Mouse (Mus musculus) lung, adult 2 months (tissue): Measurements from ENCODE around the gene Tbxas1. TPM values are rescaled to one million over a fixed set of nuclear protein-coding genes. Genes with fewer than 3 reads are reported as not detected.

ENCODE experiments used
- DNase-seq: peaks from one replicate; pipeline ENCODE4 v3.0.0; 2022
- H3K4me1 ChIP-seq: fragments of 200-500 bp; 2 replicates; pipeline ENCODE4 v1.6.1; 2011; ENCODE audit warnings: low read length; ENCODE audit not compliant: control insufficient read depth, insufficient read depth
- H3K4me3 ChIP-seq: fragments of 200-500 bp; replicated peaks from 2 replicates; pipeline ENCODE3; 2011; ENCODE audit warnings: low read depth, mild to moderate bottlenecking, control low read depth, low read length; ENCODE audit errors: extremely low read depth
- CTCF ChIP-seq: fragments of 200-500 bp; IDR thresholded peaks from 2 replicates; pipeline ENCODE4 v1.5.1; 2011; ENCODE audit warnings: mild to moderate bottlenecking, low read length, control low read depth; ENCODE audit not compliant: insufficient read depth
- POLR2A ChIP-seq: fragments of 200-500 bp; IDR thresholded peaks from 2 replicates; pipeline ENCODE4 v1.6.1; 2011; ENCODE audit warnings: low read depth, mild to moderate bottlenecking, control low read depth, low read length, borderline replicate concordance; ENCODE audit errors: extremely low read depth
- WGBS: fragments of 180-500 bp; shearing (Covaris S2); methylation state at CpG from one replicate; pipeline ENCODE4 v1.1.7; 2018; 5-methylcytosine and 5-hydroxymethylcytosine counted together
- polyA plus RNA-seq: library from polyadenylated mRNA; depleted of rRNA; stranded (reverse); fragments of >200 nt; gene quantifications from 2 replicates; pipeline ENCODE4 v1.2.3, GENCODE M21; 2012

Tbxas1 gene
- polyA plus RNA-seq, 1 experiment, result 9.1 TPM

DNA sequence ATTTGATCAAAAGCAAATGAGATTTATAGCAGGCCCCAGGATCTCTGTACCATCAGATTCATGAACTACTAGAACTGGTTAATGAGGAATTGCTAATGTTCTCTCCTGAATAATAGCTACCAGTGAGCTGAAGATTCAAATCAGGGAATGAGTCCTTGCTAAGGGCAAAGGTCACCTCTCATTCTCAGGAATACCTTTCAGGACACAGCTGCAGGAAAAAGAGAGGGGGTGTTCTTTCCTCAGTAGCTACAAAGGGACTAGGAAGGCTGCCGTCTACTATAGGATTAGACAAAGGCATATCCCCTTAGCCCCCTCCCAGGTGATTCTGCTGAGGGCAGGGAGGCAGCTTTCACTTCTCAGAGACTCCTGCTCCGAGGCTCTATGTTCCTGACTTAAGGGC, 5.1 kb upstream of the Tbxas1 start:
- no peak for DNase-seq
- TF ChIP-seq CTCF (no peak), POLR2A (no peak)
- H3K4me3 ChIP-seq, result no peak overlapping the region
- 56% methylated on average over 2 of the region's 2 CpGs for WGBS
- H3K4me1 ChIP-seq, result peaks cover 8% of the 10 kb centered on the region

DNA sequence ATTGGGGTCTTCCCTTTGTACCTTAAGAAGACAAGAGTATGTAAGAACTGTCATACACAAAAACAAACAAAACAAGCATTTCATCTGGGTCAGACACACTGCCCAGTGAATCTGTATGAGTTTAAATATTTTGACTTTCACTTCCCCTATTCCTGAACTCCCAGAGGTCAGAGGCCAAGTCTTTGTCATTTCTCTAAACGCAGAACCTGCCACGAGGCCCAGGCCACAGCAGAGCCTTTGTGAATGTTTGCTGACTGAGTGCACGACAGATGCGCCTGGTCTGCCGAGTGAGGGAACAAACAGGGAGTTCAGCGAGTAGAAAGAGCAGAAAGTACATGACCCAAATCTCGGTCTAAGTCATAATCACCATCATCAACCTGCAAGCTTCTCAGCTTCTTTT, 4.2 kb upstream of the Tbxas1 start:
- no peak for DNase-seq
- no peak overlapping the region for H3K4me3 ChIP-seq
- 27% methylated on average over 7 of the region's 7 CpGs for WGBS
- H3K4me1 ChIP-seq, result peaks cover 8% of the 10 kb centered on the region
- TF ChIP-seq CTCF (no peak), POLR2A (no peak)

DNA sequence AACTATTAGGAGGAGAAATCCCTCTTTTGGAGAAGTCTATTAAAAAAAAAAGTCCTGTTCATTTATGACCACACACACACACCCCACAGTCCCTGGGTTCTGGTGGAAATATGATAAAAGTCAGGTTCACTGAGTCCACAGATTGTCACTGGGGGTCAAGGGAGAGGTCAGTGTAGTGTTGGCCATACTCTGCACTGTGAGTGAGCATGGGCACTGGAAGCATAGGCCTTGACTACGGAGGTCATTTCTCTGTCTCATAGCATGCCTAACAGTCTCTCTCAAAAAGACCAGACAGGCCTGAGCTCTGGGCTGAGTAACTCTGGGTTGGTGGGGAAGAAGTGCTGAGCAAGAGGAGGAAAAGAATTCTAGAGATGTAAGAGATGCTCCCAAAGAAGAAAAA, 1.9 kb upstream of the Tbxas1 start:
- Histone ChIP-seq H3K4me3 (no peak overlapping the region), H3K4me1 (peaks cover 8% of the 10 kb centered on the region)
- TF ChIP-seq CTCF, result no peak
- TF ChIP-seq POLR2A, result no peak
- no peak for DNase-seq
- 46% methylated on average over 1 of the region's 1 CpGs for WGBS

DNA sequence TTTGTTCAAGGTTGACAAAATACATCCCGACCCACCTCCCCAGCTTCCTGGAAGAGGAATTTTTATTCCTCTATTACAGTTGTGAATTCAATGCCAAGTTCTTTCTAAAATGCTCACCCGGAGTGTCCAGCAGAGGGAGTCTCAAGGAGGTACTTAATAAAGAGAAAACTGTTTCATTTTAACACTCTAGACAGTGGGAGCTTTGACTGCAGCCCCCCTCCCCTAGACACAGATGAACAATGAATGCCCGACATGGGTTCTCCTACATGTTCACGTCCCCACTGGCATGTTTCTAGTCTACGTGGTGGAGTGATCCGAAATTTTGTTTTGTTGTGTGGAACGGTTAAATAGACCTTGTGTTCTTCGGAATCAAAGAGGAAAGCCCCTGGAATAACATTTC, 1.2 kb upstream of the Tbxas1 start:
- 2% methylated on average over 8 of the region's 8 CpGs for WGBS
- TF ChIP-seq CTCF (0 out of 2 replicates have a peak, but pooled peaks have one; percentile 34), POLR2A (no peak)
- H3K4me3 ChIP-seq, result peak overlapping the region; percentile 74
- H3K4me1 ChIP-seq, result peaks cover 8% of the 10 kb centered on the region
- DNase-seq, result peak; percentile 61

DNA sequence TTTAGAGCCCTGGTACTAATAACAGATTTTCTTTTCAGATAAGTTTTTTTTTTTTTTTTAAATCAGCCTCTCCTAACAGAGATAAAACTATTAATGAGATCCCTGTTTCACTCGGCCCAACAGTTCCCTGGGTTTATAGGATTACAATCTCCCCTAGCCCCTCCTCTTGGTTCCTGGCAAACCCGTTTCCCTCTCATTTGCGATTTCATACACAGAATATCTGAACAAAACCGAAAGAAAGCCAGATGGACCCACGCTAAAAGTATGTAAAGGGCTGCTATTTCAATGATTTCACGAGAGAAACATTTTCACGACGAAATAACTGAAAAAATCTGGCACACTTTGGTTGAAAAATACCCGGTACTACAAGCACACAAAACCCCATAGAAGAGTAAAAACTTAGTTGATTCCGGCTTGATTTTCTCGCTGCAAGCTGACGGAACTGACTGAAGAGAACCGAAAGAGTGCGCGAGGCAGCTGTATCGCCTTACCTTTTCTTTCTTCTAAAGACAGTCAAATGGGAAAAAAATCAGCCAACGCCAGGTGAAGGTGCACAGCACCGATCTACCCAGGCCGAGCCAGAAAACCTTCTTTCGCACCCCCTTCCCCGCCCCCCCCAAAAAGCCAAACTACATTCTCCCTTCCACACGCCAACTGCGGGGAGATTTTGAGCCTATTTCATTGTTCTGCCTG, 493 bp upstream of the Tbxas1 start:
- Histone ChIP-seq H3K4me1 (peaks cover 8% of the 10 kb centered on the region), H3K4me3 (peak overlapping the region; percentile 99)
- peak; percentile 43 for DNase-seq
- under 1% methylated on average over 23 of the region's 23 CpGs for WGBS
- no peak for TF ChIP-seq CTCF
- TF ChIP-seq POLR2A, result no peak

DNA sequence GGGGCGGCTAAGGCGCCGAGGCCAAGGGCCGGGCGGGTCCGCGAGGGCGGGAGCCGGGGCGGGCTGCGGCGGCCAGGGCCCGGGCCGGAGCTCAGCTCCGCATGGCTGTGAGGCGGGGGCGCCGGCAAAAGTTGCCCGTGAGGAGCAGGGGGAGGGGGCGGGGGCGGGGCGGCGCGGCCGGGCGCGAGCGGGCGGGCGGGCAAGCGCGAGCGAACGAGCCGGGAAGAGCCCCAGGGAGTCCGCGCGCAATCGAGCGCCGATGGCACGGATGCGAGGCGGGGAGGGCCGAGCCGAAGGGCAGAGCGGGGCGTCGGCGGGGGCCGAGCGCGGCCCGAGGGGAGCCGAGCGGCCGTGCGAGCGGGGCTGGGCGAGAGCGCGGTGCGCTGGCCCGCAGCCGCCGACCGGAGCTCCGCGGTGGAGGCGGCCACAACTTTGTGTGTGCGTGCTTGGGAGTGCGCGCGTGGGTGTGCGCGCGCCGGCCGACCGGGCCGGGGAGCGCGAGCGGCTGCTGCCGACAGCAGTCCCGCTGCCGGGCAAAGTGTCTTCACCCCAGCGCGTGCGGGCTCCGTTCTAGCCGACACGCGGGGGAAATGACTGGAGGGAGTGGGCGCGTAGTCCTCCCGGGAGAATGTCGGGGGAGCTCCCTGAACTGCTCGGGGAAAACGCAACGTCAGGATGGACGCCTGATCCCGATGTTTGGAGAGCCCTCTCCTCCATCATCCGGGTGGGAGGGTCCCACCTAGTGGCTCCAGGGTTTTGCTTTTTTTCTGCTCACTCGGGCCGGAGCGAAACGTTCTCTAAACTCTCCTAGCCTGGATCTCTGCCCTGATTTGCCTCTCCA, 1.1 kb downstream of the Tbxas1 start, which contains the start of gene Hipk2:
Hipk2 (minus strand) TSS at position 95 of the 841 bp plus-strand sequence.
- DNase-seq, result peak; percentile 81
- TF ChIP-seq CTCF, result no peak
- 0 out of 2 replicates have a peak, but pooled peaks have one; percentile 24 for TF ChIP-seq POLR2A
- Histone ChIP-seq H3K4me3 (peak within 1 kb of the TSS; percentile 99), H3K4me1 (peaks cover 4% of the 10 kb centered on the region; the same call in 1 of the 2 replicates)
- WGBS, result under 1% methylated on average over 87 of the region's 108 CpGs

DNA sequence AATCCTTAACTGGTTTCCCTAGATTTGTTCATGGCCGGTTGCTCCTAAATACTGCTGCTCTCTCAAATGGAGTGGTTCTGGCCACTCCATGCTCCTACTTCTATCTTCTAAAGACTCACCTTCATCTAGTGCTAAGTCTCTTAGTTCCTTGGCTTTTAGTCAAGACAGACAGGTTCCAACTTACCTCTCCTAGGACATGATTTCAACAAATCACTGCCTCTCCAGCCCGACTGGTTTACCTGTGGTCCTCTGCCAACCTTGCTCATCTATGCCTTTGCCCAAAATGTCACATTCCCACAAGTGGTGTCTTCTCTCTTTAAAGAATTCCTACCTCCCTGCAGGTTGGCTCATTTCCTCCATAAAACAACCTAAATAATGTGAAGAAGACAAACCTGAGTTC, 2.5 kb downstream of the Tbxas1 start:
- Histone ChIP-seq H3K4me3 (no peak overlapping the region), H3K4me1 (peaks cover 4% of the 10 kb centered on the region; the same call in 1 of the 2 replicates)
- TF ChIP-seq POLR2A (no peak), CTCF (no peak)
- no peak for DNase-seq
- 92% methylated on average over 2 of the region's 2 CpGs for WGBS

DNA sequence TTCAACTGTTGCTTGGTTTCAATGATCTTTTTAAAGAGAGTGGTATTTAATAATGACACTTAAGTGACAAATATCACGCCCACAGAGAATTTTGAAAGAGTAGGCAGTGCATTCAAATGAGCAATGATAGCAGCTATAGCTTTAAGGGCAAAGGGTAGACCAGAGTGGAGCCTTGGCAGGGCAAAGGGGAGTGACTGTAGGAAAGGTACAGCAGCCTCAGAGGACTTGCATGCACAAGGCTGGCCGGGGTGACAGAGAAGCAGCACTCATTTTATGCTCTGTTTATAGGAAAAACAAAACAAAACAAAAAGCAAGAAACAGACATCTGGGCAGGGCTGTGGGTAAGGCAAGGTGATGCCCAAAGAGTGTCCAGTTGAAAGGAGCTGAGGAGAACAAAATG, 6.3 kb downstream of the Tbxas1 start:
- WGBS, result 66% methylated on average over 2 of the region's 2 CpGs
- TF ChIP-seq POLR2A (no peak), CTCF (no peak)
- no peak overlapping the region for H3K4me3 ChIP-seq
- no peaks in the 10 kb centered on the region for H3K4me1 ChIP-seq
- DNase-seq, result no peak

DNA sequence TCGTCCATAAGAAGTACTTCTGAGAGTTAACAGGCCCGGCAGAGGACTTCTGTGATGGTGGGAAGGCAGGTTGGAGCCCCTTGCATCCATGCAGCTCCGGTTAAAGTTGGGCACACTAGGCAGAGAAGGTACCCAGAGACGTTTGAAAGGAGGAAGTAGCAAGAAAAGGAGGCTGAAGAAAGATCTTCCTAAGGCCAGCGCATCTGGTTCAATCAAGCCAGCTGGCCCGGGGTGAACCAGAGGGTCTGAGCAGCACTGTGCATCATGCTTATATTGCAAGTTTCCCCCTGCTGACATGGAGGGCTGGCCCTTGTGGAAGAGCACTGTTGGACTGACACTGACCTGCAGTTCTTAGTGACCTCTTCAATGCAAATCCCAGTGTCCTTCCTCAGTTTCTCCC, 6.8 kb downstream of the Tbxas1 start:
- TF ChIP-seq CTCF (no peak), POLR2A (no peak)
- Histone ChIP-seq H3K4me3 (no peak overlapping the region), H3K4me1 (no peaks in the 10 kb centered on the region)
- 61% methylated on average over 6 of the region's 6 CpGs for WGBS
- DNase-seq, result no peak

DNA sequence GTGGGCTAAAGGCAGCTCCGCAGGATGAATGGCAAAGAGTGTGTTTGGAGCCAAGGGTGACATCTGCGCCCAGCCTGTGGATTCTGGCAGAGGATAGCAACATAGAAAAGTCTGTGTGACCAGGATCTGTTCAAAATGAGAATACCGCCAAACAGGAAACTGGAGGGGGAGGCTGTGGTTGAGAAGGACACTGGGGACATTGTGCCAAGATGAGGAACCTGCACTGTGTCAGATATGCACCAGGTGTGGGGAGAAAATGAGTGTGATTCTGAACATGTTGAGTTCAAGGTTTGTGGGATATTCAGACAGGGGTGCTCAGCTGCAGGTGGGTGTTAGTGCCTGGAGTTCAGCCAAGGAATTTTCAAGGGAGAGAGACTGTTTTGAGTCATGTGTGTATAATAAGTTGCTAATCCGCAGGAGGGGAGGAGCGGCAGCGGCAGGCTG, 7.5 kb downstream of the Tbxas1 start:
- Histone ChIP-seq H3K4me3 (no peak overlapping the region), H3K4me1 (no peaks in the 10 kb centered on the region)
- no peak for DNase-seq
- 27% methylated on average over 6 of the region's 6 CpGs for WGBS
- TF ChIP-seq POLR2A (no peak), CTCF (no peak)
